Mouse (Mus musculus) liver, embryonic 13.5 days (tissue): Measurements from ENCODE around the gene Suclg2. TPM values are rescaled to one million over a fixed set of nuclear protein-coding genes. Genes with fewer than 3 reads are reported as not detected.

ENCODE experiments used
- ATAC-seq: fragments of 200-750 bp; cut with Nextera tagmentation; 2 replicates; pipeline ENCODE4 v1.8.0; 2017; ENCODE audit warnings: low read depth, mild to moderate bottlenecking, moderate number of reproducible peaks, moderate library complexity
- DNase-seq: peaks from one replicate; pipeline ENCODE4 v3.0.0; 2022
- H3K27ac ChIP-seq: fragments of 300-500 bp; sonication (generic); 2 replicates; pipeline ENCODE4 v1.5.1; 2015; ENCODE audit warnings: moderate library complexity, mild to moderate bottlenecking, inconsistent platforms
- H3K27me3 ChIP-seq: fragments of 300-500 bp; sonication (generic); 2 replicates; pipeline ENCODE4 v1.6.1; 2015; ENCODE audit warnings: mild to moderate bottlenecking, inconsistent platforms
- H3K36me3 ChIP-seq: fragments of 300-500 bp; sonication (generic); 2 replicates; pipeline ENCODE4 v1.6.1; 2015; ENCODE audit warnings: mild to moderate bottlenecking, inconsistent platforms
- H3K4me1 ChIP-seq: fragments of 300-500 bp; sonication (generic); replicated peaks from 2 replicates; pipeline ENCODE4 v1.6.1; 2015; ENCODE audit warnings: inconsistent platforms
- H3K4me2 ChIP-seq: fragments of 300-500 bp; sonication (generic); 2 replicates; pipeline ENCODE4 v1.6.1; 2015; ENCODE audit warnings: inconsistent platforms, mild to moderate bottlenecking, moderate library complexity
- H3K4me3 ChIP-seq: fragments of 300-500 bp; sonication (generic); replicated peaks from 2 replicates; pipeline ENCODE4 v1.5.1; 2015; ENCODE audit warnings: mild to moderate bottlenecking, inconsistent platforms
- H3K9ac ChIP-seq: fragments of 300-500 bp; sonication (generic); 2 replicates; pipeline ENCODE4 v1.6.1; 2015; ENCODE audit warnings: mild to moderate bottlenecking, inconsistent platforms
- H3K9me3 ChIP-seq: fragments of 300-500 bp; sonication (generic); replicated peaks from 2 replicates; pipeline ENCODE4 v1.6.1; 2016; ENCODE audit warnings: inconsistent platforms
- WGBS: fragments of 180-500 bp; shearing (Covaris S2); methylation state at CpG from one replicate; pipeline ENCODE4 v1.1.7; 2015; ENCODE audit not compliant: insufficient replicate concordance; 5-methylcytosine and 5-hydroxymethylcytosine counted together
- polyA plus RNA-seq: library from polyadenylated mRNA; unstranded; fragments of >200 nt; fragmentation: Nextera tagmentation; extraction: Ambion mirVana; gene quantifications from 2 replicates; pipeline ENCODE4 v1.2.1, GENCODE M21; 2015

The Suclg2 gene
- polyA plus RNA-seq, 1 experiment from 2014 or later: 40.6 TPM

- Histone ChIP-seq H3K4me3 (no peak overlapping the region), H3K27ac (peak overlapping the region; percentile 13; the same call in 1 of the 2 replicates), H3K9me3 (no peaks in the 10 kb centered on the region), H3K4me2 (no peak overlapping the region), H3K4me1 (peaks cover 40% of the 10 kb centered on the region), H3K27me3 (no peaks in the 10 kb centered on the region), H3K36me3 (no peaks in the 10 kb centered on the region), H3K9ac (no peak overlapping the region)
- 53% methylated on average over 3 of the region's 3 CpGs for WGBS
- no peak for ATAC-seq
- DNase-seq: no peak
Measured at GRCm38 (mm10) chr6:95699326-95699725, 19.3 kb downstream of the Suclg2 start.

- no peaks in the 10 kb centered on the region for H3K27me3 ChIP-seq
- DNase-seq (no peak), ATAC-seq (no peak)
- no peak overlapping the region for H3K9ac ChIP-seq
- no peak overlapping the region for H3K27ac ChIP-seq
- H3K4me1 ChIP-seq: peaks cover 40% of the 10 kb centered on the region
- H3K4me3 ChIP-seq: no peak overlapping the region
- 43% methylated on average over 6 of the region's 6 CpGs for WGBS
- no peak overlapping the region for H3K4me2 ChIP-seq
- no peaks in the 10 kb centered on the region for H3K9me3 ChIP-seq
- no peaks in the 10 kb centered on the region for H3K36me3 ChIP-seq
Measured at GRCm38 (mm10) chr6:95698536-95699162, 20.0 kb downstream of the Suclg2 start.

GRCm38 (mm10) chr6:95694910-95695309, 23.7 kb downstream of the Suclg2 start:
- ATAC-seq: no peak
- Histone ChIP-seq H3K4me2 (no peak overlapping the region), H3K9ac (no peak overlapping the region), H3K27ac (no peak overlapping the region), H3K9me3 (no peaks in the 10 kb centered on the region), H3K4me1 (peaks cover 28% of the 10 kb centered on the region), H3K36me3 (no peaks in the 10 kb centered on the region), H3K27me3 (no peaks in the 10 kb centered on the region), H3K4me3 (no peak overlapping the region)
- no peak for DNase-seq
- WGBS: 64% methylated on average over 4 of the region's 4 CpGs

GRCm38 (mm10) chr6:95685242-95685641, 33.4 kb downstream of the Suclg2 start:
- Histone ChIP-seq H3K4me3 (no peak overlapping the region), H3K4me1 (peaks cover 12% of the 10 kb centered on the region), H3K4me2 (no peak overlapping the region), H3K27ac (no peak overlapping the region), H3K9ac (no peak overlapping the region), H3K36me3 (no peaks in the 10 kb centered on the region), H3K27me3 (no peaks in the 10 kb centered on the region), H3K9me3 (no peaks in the 10 kb centered on the region)
- DNase-seq (no peak), ATAC-seq (no peak)
- 50% methylated on average over 4 of the region's 4 CpGs for WGBS

GRCm38 (mm10) chr6:95679718-95680117, 38.9 kb downstream of the Suclg2 start:
- no peak for ATAC-seq
- H3K27ac ChIP-seq: no peak overlapping the region
- H3K4me1 ChIP-seq: peaks cover 29% of the 10 kb centered on the region
- H3K36me3 ChIP-seq: no peaks in the 10 kb centered on the region
- H3K9ac ChIP-seq: no peak overlapping the region
- H3K4me2 ChIP-seq: no peak overlapping the region
- H3K27me3 ChIP-seq: no peaks in the 10 kb centered on the region
- H3K9me3 ChIP-seq: no peaks in the 10 kb centered on the region
- WGBS: 64% methylated on average over 3 of the region's 3 CpGs
- no peak overlapping the region for H3K4me3 ChIP-seq
- no peak for DNase-seq

GRCm38 (mm10) chr6:95679261-95679660, 39.3 kb downstream of the Suclg2 start:
- H3K27me3 ChIP-seq: no peaks in the 10 kb centered on the region
- DNase-seq: no peak
- no peaks in the 10 kb centered on the region for H3K36me3 ChIP-seq
- no peak overlapping the region for H3K4me2 ChIP-seq
- no peak overlapping the region for H3K27ac ChIP-seq
- no peak overlapping the region for H3K4me3 ChIP-seq
- ATAC-seq: no peak
- peaks cover 29% of the 10 kb centered on the region for H3K4me1 ChIP-seq
- no peaks in the 10 kb centered on the region for H3K9me3 ChIP-seq
- H3K9ac ChIP-seq: no peak overlapping the region
- WGBS: 69% methylated on average over 3 of the region's 3 CpGs

GRCm38 (mm10) chr6:95676951-95677350, 41.6 kb downstream of the Suclg2 start:
- Histone ChIP-seq H3K4me1 (peaks cover 22% of the 10 kb centered on the region), H3K9ac (no peak overlapping the region), H3K4me3 (no peak overlapping the region), H3K27ac (no peak overlapping the region), H3K27me3 (no peaks in the 10 kb centered on the region), H3K9me3 (no peaks in the 10 kb centered on the region), H3K4me2 (no peak overlapping the region), H3K36me3 (peaks cover 2% of the 10 kb centered on the region; the same call in 1 of the 2 replicates)
- ATAC-seq: no peak
- 80% methylated on average over 2 of the region's 2 CpGs for WGBS
- no peak for DNase-seq

- peak; percentile 29; the same call in 1 of the 2 replicates for ATAC-seq
- no peak overlapping the region for H3K9ac ChIP-seq
- no peak for DNase-seq
- H3K36me3 ChIP-seq: peaks cover 4% of the 10 kb centered on the region
- H3K27me3 ChIP-seq: no peaks in the 10 kb centered on the region
- no peak overlapping the region for H3K4me2 ChIP-seq
- WGBS: 25% methylated on average over 4 of the region's 4 CpGs
- H3K4me3 ChIP-seq: no peak overlapping the region
- no peaks in the 10 kb centered on the region for H3K9me3 ChIP-seq
- peaks cover 22% of the 10 kb centered on the region for H3K4me1 ChIP-seq
- H3K27ac ChIP-seq: no peak overlapping the region
Measured at GRCm38 (mm10) chr6:95676439-95676838, 42.2 kb downstream of the Suclg2 start.

- H3K4me3 ChIP-seq: no peak overlapping the region
- DNase-seq: no peak
- H3K4me1 ChIP-seq: peaks cover 22% of the 10 kb centered on the region
- no peak overlapping the region for H3K27ac ChIP-seq
- no peak for ATAC-seq
- H3K9me3 ChIP-seq: no peaks in the 10 kb centered on the region
- H3K27me3 ChIP-seq: no peaks in the 10 kb centered on the region
- H3K9ac ChIP-seq: no peak overlapping the region
- H3K36me3 ChIP-seq: peaks cover 8% of the 10 kb centered on the region
- no peak overlapping the region for H3K4me2 ChIP-seq
- WGBS: 48% methylated on average over 6 of the region's 6 CpGs
Measured at GRCm38 (mm10) chr6:95675059-95675705, 43.4 kb downstream of the Suclg2 start.

GRCm38 (mm10) chr6:95674651-95675050, 43.9 kb downstream of the Suclg2 start:
- DNase-seq: no peak

GRCm38 (mm10) chr6:95669335-95669729, 49.3 kb downstream of the Suclg2 start:
- no peak for ATAC-seq
- WGBS: 40% methylated on average over 3 of the region's 3 CpGs
- no peak overlapping the region for H3K27ac ChIP-seq
- H3K4me3 ChIP-seq: no peak overlapping the region
- H3K36me3 ChIP-seq: peaks cover 8% of the 10 kb centered on the region
- H3K9me3 ChIP-seq: no peaks in the 10 kb centered on the region
- DNase-seq: no peak
- no peak overlapping the region for H3K4me2 ChIP-seq
- no peaks in the 10 kb centered on the region for H3K27me3 ChIP-seq
- H3K4me1 ChIP-seq: no peaks in the 10 kb centered on the region
- H3K9ac ChIP-seq: no peak overlapping the region

More at GRCm38 (mm10) chr6:95674651-95675050, 43.9 kb downstream of the Suclg2 start:
- no peak for ATAC-seq
- Histone ChIP-seq H3K9me3 (no peaks in the 10 kb centered on the region), H3K4me2 (no peak overlapping the region), H3K9ac (no peak overlapping the region), H3K36me3 (peaks cover 8% of the 10 kb centered on the region), H3K27me3 (no peaks in the 10 kb centered on the region), H3K27ac (no peak overlapping the region), H3K4me3 (no peak overlapping the region), H3K4me1 (peaks cover 22% of the 10 kb centered on the region)
- 65% methylated on average over 1 of the region's 1 CpGs for WGBS
